Mouse (Mus musculus) T-helper 17 cell (primary cell): ENCODE results near the gene Ly6g6e.
"Not testable (repeated sequence)": the region's sequence is repeated elsewhere in the genome, so short reads cannot be mapped to it uniquely, and the experiment has no call there.

ENCODE experiments used
- in situ Hi-C, 2 experiments: fragments of 300-600 bp; cut with MboI, MseI; formaldehyde crosslinking; loops; 1 replicate in 1 of 2; 2 replicates in 1 of 2; pipeline ENCODE4 v1.15.1; 2025; ENCODE audit warnings: high pct_unique_total_duplicates in 2 of 2

The Ly6g6e gene

GRCm38 (mm10) chr17:35076507-35077176, at the start of gene Ly6g6e:
Gene Ly6g6e (plus strand): TSS chr17:35076902.
- in situ Hi-C loops = no loop called here

DNA sequence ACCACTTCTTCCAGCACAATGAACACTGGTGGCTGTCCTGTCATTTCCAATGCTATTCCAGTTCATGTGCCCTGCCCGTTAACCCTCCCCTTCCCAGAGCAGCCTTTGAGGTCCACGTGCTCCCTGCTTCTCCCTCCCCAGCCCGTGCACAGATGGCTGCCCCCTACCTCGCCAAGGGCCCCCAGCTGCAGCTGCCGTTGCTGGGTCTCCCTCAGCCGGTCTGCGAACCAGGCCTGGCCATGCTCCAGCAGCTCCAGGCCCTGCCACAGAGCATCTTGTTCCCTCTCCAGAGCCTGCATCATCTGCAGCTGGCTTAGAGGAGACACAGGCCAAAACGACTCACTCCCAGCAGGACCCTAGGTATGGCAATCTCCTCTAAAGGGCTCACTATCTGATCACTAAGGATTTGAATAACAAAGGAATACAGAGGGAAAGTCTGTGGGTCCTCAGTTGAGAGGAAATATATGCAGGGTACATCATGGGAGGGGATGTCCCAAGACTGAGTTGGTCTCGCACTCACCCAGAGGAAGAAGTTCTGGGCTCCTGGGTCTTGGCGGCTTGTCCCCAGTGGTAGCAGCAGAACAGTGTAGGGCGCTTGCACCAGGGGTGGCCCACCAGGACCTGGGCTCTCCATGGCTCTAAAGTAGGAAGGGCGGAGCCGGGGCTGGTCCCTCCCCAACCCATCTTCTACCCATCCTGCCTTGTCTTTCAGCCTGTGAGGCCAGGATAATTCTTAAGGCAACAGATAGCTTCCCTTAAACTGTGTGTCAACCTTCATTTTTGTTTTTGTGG, 49.2 kb upstream of the Ly6g6e start, which contains the start of gene Sapcd1:
Sapcd1 (minus strand) TSS at position 740 of the 792 bp plus-strand sequence.
- in situ Hi-C loops = no loop called here

- in situ Hi-C loops = no loop called here
Measured at GRCm38 (mm10) chr17:35028315-35028714, 48.4 kb upstream of the Ly6g6e start.

- in situ Hi-C loops = no loop called here
Measured at GRCm38 (mm10) chr17:35029691-35030532, 46.8 kb upstream of the Ly6g6e start.

GRCm38 (mm10) chr17:35031272-35031671, 45.4 kb upstream of the Ly6g6e start:
- in situ Hi-C loops = no loop called here

DNA sequence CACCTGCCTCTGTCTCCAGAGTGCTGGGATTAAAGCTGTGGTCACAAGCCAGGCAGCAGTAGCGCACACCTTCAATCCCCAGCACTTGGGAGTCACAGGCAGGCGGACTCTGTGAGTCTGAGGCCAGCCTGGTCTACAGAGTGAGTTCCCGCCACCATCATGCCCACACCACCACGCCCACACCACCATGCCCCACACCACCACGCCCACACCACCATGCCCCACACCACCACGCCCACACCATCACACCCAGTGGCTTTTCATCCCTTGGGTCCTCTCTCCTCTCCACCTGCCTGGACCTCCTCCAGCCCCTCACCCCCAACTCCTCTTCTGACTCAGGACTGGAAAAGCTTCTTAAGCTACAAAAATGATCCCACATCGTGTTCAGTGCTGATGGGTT, 44.8 kb upstream of the Ly6g6e start:
- in situ Hi-C loops = no loop called here

DNA sequence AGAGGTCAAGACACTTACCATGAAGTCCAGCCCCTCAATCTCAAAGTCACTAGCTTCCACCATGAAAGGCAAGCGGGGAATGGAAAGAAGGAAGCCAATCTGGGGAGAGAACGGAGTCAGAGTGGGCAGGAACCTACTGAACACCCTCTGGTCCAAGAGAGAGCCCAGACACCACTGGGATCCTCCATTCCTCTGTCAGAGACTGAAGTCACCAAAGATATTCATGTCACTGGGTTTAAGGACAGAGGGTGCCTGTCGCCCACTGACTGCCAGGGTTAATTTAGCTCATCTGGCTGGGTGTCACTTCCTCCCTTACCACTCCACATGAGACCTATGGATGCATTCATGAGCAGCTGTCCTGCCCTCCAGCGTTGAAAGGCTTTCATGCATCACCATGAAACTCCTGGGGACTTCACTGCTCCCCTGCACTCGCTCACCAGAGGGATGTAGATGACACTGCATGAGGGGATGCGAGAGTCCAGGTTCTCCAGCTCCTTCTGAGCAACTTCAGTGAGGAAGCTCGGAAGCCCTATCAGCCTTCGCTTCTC, 44.3 kb upstream of the Ly6g6e start:
- in situ Hi-C loops = no loop called here

GRCm38 (mm10) chr17:35033703-35034102, 43.0 kb upstream of the Ly6g6e start:
- in situ Hi-C loops = not testable (repeated sequence)

GRCm38 (mm10) chr17:35034896-35035295, 41.8 kb upstream of the Ly6g6e start:
- in situ Hi-C loops = no loop called here

GRCm38 (mm10) chr17:35039121-35039873, 37.4 kb upstream of the Ly6g6e start:
- in situ Hi-C loops = no loop called here

GRCm38 (mm10) chr17:35043794-35044193, 32.9 kb upstream of the Ly6g6e start:
- in situ Hi-C loops = no loop called here

- in situ Hi-C loops = no loop called here
Measured at GRCm38 (mm10) chr17:35044904-35045806, 31.5 kb upstream of the Ly6g6e start.

- in situ Hi-C loops = no loop called here
Measured at GRCm38 (mm10) chr17:35045807-35046680, 30.7 kb upstream of the Ly6g6e start.

GRCm38 (mm10) chr17:35046681-35047455, 29.8 kb upstream of the Ly6g6e start, which contains the start of gene Msh5:
Gene Msh5 (minus strand): TSS chr17:35046745.
- in situ Hi-C loops = no loop called here

DNA sequence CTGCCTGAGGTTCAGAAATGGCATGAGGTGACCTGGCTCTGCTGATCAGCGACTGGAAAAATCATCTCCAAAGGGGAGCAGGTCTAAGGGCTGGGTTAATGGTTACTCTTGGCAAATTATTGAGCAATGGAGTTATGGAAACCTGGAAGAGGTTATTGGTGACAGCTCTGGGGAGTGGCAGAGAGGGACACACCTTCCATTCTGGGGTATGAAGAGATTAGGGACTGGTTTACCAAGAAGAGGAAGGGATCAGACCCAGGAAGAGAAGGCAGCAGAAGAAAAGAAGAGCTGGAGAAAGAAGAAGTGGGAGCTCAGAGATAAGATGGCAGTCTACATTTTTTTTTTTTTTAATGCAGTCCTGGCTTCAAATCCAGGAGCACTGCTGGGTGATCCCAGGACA, 29.0 kb upstream of the Ly6g6e start:
- in situ Hi-C loops = no loop called here

DNA sequence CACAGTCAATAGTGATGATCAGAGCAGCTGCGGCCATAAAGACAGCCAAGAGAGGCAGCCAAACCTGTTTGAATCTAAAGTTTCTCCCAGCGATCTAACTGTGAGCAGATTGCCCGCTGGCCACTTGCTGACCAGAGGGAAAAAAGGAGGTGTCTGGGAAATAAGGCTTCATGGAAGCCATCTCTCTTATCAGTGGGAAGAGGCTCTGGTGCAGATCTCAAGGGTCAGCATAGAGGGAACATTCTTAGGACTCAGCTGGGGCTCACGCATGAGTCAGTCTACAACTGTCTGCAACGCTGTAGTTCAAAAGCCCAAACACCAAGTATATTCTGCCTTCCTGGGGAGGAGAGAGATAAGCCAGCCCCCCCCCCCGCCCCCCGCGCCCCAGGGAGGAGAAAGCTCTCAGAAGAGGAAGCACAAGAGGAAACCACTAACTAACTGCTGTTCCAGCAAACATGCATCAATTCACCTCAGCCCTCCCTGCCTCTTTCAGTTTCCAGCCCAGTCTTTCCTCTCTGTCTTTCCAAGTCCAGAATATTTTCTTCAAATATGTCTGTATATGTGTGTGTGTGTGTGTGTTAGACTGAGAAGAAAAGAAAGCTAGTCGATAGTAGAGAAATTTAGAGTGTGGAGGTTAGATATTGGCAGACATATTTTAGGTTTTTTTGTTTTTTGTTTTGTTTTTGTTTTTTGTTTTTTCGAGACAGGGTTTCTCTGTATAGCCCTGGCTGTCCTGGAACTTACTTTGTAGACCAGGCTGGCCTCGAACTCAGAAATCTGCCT, 28.4 kb upstream of the Ly6g6e start:
- in situ Hi-C loops = no loop called here

DNA sequence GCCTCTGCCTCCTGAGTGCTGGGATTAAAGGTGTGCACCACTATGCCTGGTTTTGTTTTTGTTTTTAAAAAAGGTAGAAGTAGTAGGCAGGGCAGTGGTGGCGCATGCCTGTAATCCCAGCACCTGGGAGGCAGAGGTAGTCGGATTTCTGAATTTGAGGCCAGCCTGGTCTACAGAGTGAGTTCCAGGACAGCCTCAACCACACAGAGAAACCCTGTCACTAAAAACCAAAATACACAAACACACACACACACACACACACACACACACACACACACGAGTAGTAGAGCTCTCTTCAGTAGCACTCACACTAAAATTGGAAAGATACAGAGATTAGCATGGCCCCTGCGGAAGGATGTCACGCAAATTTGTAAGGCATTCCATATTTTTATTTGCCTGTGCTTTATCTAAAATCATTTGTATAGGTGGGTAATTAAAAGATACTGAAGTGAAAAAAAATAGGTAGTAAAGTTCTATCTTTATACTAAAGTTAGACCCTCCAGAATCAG, 27.7 kb upstream of the Ly6g6e start:
- in situ Hi-C loops = no loop called here
